Mouse (Mus musculus): ENCODE results near the gene Vdac2.

GRCm38 (mm10) chr14:21830876-21831767 is 6.1 kb downstream of the Vdac2 start:
- no peak for TF ChIP-seq CTCF (conservative IDR thresholded peaks at IDR 0.05; ENCODE audit: low read length)
- TF ChIP-seq NANOG (IDR thresholded peaks at IDR 0.05; ENCODE audit: borderline replicate concordance, low read length) = no peak
